Mouse (Mus musculus): ENCODE results near the gene Kcnq2.

DNA sequence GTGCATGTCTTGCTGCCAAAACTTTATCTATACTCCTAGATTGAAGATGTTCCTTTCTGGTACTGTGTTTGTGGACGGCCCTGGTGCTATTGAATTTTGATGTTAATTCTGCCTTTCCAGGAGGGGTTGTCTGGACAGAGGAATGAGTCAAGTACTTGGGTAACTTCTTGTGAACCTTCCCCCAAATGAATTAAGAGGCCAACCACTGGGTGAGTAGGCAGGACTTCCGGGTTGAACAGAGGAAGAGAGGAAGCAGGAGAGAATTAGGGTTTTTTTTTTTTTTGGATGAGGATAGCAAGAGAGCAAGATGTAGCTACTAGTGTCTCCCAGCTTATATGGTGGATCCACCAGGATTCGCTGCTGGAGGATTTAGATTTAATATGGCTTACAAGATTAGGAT is 42.9 kb upstream of the Kcnq2 start:
- TF ChIP-seq CTCF (IDR thresholded peaks at IDR 0.05; ENCODE audit: borderline replicate concordance, control insufficient read depth, extremely low read depth, insufficient read depth, low read length, poor library complexity) (no peak), POLR2A (IDR thresholded peaks at IDR 0.05; ENCODE audit: control insufficient read depth, extremely low read depth, insufficient read depth, low read length, poor library complexity) (no peak)
